Mouse (Mus musculus) embryo, embryonic 10.5 days (tissue): ENCODE data around the gene Olfr1337.
"Not testable (repeated sequence)": the region's sequence is repeated elsewhere in the genome, so short reads cannot be mapped to it uniquely, and the experiment has no call there.

ENCODE experiments used
- DNase-seq: peaks from one replicate; pipeline ENCODE4 v3.0.0-alpha.2; 2015; ENCODE audit warnings: low spot score

Olfr1337 gene

GRCm38 (mm10) chr4:118782486-118782885, at the start of gene Olfr1337:
Olfr1337 (minus strand) TSS chr4:118782586.
- DNase-seq, result no peak

DNA sequence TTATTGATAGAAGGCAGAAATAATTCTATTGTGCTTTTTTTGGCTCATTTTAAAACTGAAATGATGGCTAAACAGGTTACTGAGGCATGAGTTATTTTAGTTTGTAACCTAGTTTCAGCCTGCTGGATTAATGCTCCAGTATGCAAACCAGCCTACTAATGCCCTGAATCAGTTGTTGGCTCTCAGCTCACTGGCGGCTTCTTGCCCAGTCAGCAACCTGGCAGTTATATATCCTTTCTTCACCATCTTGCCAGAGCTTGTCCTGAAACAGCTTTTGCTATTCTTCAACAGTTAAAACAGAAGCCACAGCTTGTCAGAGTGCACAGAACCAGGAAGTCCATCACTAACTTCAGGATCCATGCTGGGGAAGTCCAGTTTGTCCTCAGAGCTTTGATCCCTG, 36.5 kb upstream of the Olfr1337 start:
- no peak for DNase-seq

DNA sequence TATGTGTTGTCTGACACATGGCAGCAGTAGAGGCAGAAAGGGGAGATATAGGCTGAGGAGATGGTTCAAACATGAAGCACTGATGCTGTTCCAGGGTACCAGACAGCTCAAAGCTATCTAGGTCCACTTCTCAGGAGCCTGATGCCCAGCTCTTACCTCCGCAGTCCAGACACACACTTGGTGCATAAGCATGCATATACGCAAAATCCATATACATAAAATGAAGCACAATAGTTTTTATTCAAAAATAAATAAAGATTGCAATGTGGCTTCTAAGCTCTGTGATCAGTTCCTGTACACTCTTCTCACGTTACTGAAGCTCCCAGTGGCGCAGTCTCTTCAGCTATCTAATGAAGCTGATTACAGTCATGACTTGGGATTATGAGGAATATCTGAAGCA, 27.5 kb upstream of the Olfr1337 start, which contains the start of gene Olfr1335:
Gene Olfr1335 (minus strand): TSS at position 101 of the 400 bp plus-strand sequence.
- DNase-seq, result no peak

DNA sequence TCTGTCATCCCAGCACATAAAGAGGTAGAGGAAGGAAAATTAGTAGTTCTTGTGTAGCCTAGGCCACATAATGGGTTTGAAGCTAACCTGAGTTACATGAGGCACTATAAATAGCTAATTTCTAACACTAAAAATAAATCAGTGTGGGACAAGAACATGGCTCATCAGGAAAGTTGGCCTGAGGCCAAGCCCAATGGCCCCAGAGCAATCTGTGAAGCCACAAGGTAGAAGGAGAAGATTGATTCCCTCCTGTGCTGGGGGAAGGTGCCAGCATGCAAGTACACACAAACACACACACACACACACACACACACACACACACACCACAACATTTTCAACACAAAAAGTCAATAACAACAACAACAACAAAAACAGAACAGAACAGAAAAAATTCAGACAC, 10.4 kb upstream of the Olfr1337 start:
- DNase-seq, result not testable (repeated sequence)

- DNase-seq, result no peak
These were observed 23.7 kb downstream of the Olfr1337 start, which contains the start of gene Olfr1338 for GRCm38 (mm10) chr4:118758637-118759036. Olfr1338 (minus strand) TSS chr4:118758737.

DNA sequence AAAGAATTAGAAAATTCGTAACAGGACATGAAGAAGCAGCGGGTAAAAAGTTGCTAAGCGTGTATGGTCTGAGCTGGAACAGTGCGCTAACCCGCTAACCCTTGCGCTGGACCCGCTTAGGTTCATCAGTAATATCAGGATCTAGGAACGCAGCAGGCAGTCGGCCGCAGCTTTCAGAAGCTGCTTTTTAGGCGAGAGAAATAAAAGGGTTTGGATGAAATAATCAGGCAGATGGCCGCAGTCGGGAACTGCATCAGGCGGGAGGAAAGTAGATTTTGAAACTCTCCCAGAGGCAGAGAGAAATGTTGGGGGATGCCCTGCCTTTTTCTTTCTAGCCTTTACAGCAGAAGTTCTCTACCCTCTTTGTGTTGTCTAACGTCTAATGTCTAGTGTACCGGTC, 40.5 kb downstream of the Olfr1337 start:
- peak; percentile 14 for DNase-seq

DNA sequence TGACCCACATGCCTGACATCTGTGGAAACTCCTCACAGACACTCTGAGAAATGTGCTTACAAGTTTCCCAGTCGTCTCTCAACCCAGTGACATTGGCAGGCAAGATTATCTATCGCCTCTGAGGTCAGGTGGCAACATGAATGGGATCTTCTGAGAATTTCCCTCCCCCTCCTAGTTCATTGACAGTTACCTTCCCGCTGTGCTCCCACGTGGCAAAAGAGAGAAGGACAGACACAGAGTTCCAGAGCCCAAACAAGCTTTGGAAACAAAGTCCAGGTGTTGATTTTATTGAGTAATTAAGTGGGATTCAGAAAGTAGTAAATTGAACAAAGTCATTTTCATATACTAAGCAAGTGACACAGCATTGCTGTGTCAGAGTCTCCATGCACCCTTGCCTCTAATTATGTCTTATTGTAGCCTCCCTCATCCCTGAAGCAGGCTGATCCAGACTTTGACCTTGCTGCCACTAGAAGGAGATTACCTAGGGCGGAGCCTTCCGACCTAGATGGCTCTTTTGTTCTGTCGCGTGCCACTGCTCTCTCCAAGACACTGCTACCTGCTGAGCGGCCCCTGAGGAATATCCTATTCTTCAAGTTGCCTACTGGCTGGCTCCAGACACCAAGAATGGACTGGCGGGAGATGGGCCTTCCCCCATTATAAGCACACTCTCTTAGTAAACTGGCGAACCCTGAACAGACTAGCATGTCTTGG, 41.2 kb downstream of the Olfr1337 start:
- DNase-seq, result peak; percentile 22

- DNase-seq, result no peak
These were observed 42.8 kb downstream of the Olfr1337 start for GRCm38 (mm10) chr4:118739574-118739973.

DNA sequence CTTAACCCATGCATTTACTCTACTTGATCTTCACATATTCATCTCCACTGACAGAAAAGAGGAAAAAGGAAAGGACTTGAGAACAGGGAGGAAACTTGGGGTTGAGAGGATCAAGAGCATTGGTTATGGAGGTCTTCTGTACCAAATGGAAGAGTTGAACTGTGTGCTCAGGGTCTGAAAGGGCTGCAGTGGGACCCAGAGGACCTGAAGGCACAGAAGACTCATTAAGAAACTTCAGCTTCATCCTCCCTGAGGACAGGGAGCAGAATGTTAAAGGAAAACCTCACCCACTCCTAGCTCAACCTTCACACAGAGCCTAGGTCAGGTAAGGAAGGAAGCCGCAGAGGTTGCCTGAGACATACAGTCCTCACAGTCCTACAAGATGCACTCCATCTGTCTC, 50.5 kb downstream of the Olfr1337 start, which contains the start of gene Olfr1339:
Gene Olfr1339 (plus strand): TSS at position 301 of the 400 bp plus-strand sequence.
- DNase-seq, result no peak
